Mouse (Mus musculus): ENCODE results near the gene Impg1.

Gene Impg1

DNA sequence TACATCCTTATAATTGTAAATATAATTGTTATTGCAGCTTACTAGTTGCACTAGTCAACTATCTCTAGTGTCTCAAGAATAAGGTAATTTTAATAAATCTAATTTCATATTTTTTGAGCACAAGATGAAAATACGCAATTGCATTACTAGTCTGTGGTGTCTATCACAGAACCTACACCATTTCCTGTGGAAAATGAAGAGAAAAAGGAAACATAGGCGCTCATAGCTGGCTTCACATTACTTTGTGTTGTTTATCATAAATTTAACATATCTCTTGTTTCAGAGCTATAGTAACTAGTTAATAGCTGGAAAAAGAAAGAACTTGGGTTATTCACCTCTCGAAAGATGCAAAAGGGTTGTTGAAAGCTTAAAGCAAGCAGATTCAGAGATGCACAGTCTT lies 182.9 kb downstream of the Impg1 start:
- no peak for DNase-seq (ENCODE audit: low spot score)

DNA sequence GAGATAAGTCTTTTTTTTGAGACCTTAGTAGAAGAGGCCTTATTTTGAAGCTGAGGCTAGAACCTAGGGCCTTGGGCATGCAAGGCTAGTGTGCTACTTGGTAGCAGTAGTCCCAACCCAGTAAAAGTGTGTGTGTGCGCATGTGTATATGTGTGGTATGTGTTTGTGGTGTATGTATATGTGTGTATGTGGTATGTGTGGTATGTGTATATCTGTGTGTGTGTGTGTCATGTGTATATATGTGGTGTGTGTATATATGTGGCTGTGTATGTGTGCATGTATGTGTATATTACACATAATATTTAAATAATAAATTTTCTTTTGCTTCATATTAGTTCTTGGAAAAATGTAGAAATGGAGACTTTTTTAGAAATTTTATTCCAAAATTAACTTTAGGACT lies 184.6 kb downstream of the Impg1 start:
- DNase-seq (ENCODE audit: low spot score) = no peak

- no peak for DNase-seq (ENCODE audit: low spot score)
Observed at GRCm38 (mm10) chr9:80277770-80278169, 187.5 kb downstream of the Impg1 start.

- DNase-seq (ENCODE audit: low spot score) = no peak
Observed at GRCm38 (mm10) chr9:80277157-80277556, 188.1 kb downstream of the Impg1 start.

GRCm38 (mm10) chr9:80275772-80276134 lies 189.5 kb downstream of the Impg1 start:
- no peak for DNase-seq (ENCODE audit: low spot score)

- no peak for DNase-seq (ENCODE audit: low spot score)
Observed at GRCm38 (mm10) chr9:80275053-80275771, 190.1 kb downstream of the Impg1 start.

DNA sequence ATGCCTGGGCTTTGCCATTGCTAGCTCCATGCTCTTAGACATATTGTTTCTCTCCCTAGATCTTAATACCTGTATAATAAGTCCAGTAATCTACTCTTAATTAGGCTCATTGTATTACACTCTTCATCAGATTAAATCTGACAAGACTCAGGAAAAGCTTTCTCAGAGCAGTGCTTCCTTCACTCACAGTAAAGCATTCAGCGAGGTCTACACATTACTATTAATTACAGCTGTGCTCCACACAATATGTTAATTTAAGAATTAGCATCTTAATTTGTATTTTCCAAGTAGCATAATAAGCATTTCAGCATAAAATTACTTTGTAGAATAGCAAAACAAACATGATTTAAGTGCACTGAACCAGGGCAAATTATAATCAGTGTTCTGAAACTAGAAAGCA lies 192.3 kb downstream of the Impg1 start:
- no peak for DNase-seq (ENCODE audit: low spot score)

- DNase-seq (ENCODE audit: low spot score) = no peak
Observed at GRCm38 (mm10) chr9:80269596-80269995, 195.7 kb downstream of the Impg1 start.

DNA sequence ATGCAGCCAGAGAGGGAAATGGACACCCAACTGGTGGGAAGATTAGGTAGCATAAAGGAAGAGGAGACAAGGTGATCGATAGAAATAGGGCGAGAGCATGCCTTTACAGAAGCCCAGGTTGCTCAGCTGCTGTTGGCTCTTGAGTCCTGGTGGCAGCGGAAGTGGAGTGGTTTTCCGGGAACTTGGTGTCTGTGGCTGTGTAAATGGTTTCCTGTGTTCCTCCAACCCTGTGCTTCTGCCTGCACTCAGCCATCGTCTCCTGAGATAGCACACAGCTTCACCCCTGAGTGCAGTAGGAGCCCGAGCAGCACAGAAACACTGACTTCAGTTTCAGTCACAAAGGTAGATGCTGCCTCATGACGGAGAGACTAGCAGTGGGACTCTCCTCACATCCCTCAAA lies 198.8 kb downstream of the Impg1 start:
- no peak for DNase-seq (ENCODE audit: low spot score)

DNA sequence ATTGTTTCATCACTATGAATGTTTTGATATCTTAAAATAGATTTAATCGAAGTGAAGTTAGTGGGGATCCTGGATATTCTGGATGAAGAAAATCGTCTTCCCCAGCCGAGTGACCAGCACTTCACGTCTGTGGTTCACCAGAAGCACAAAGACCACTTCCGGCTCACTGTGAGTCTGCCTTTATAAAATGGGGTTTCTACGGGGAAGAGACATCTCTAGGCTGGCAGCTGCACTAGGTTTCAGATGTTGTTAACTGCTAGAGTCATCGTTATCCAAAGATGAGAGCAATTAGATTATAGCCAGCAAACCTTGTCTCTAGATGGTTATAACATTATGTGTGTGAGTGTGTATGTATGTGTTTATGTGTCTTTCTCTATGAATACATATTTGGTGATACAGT lies 199.2 kb downstream of the Impg1 start:
- no peak for DNase-seq (ENCODE audit: low spot score)

All from MN1 (cell line).